Mouse (Mus musculus) CH12.LX (cell line): Measurements from ENCODE around the gene Gm20388.

Experiments
- CTCF ChIP-seq, 2 experiments: IDR thresholded peaks in 1 of 2; conservative IDR thresholded peaks in 1 of 2; 2 replicates each; pipeline ENCODE4 v1.5.1; 2011 to 2012; ENCODE audit warnings: low read depth in 2 of 2, low read length in 2 of 2, improper control_type of control experiment in 1 of 2, inconsistent platforms in 1 of 2, mild to moderate bottlenecking in 1 of 2, moderate library complexity in 1 of 2
- POLR2A ChIP-seq: IDR thresholded peaks from 2 replicates; pipeline ENCODE4 v1.6.1; 2011; ENCODE audit warnings: low read depth, mild to moderate bottlenecking, improper control_type of control experiment, low read length

- TF ChIP-seq POLR2A (no peak), CTCF (conservative IDR thresholded peaks at IDR 0.05 in 1 of 2, IDR thresholded peaks at IDR 0.05 in 1 of 2; ENCODE audit: low read depth in 2 of 2, low read length in 2 of 2) (no peak)
Measured at GRCm38 (mm10) chr8:120234457-120234856, 323.8 kb downstream of the Gm20388 start.
